Mouse (Mus musculus) CH12.LX (cell line): ENCODE results near the gene Sned1. TPM values are rescaled to one million over a fixed set of nuclear protein-coding genes. Genes with fewer than 3 reads are reported as not detected.
"Not testable (repeated sequence)": the region's sequence is repeated elsewhere in the genome, so short reads cannot be mapped to it uniquely, and the experiment has no call there.

ENCODE experiments used
- DNase-seq: peaks from one replicate; pipeline ENCODE4 v3.0.0-alpha.2; 2013; ENCODE audit errors: extremely low read depth
- H3K27ac ChIP-seq: 2 replicates; pipeline ENCODE4 v1.5.1; 2012; ENCODE audit warnings: low read depth, mild to moderate bottlenecking, control low read depth, moderate library complexity; ENCODE audit not compliant: insufficient read depth
- H3K27me3 ChIP-seq: replicated peaks from 2 replicates; pipeline ENCODE3; 2012; ENCODE audit warnings: inconsistent platforms
- H3K36me3 ChIP-seq, 2 experiments: replicated peaks in 1 of 2; 2 replicates each; pipeline versions ENCODE3 to v1.6.1; 2012; ENCODE audit warnings: inconsistent platforms in 1 of 2, low read length in 1 of 2, mild to moderate bottlenecking in 1 of 2, mixed read lengths in 1 of 2, moderate library complexity in 1 of 2; ENCODE audit not compliant: control insufficient read depth in 1 of 2, insufficient read depth in 1 of 2
- H3K4me1 ChIP-seq, 2 experiments: 2 replicates each; pipeline ENCODE4 v1.6.1; 2012; ENCODE audit warnings: inconsistent platforms in 1 of 2, moderate library complexity in 1 of 2; ENCODE audit not compliant: insufficient read depth in 2 of 2, control insufficient read depth in 1 of 2
- H3K4me2 ChIP-seq: 2 replicates; pipeline ENCODE4 v1.6.1; 2012; ENCODE audit warnings: low read depth, mild to moderate bottlenecking, control low read depth; ENCODE audit not compliant: poor library complexity, insufficient read depth, severe bottlenecking
- H3K4me3 ChIP-seq, 3 experiments: fragments of 150-350 bp in 1 of 3; sonication (generic) in 1 of 3; replicated peaks in 1 of 3; 2 replicates each; pipeline versions ENCODE3 to v1.5.1; 2011 to 2012; ENCODE audit warnings: low read depth in 2 of 3, low read length in 2 of 3, mild to moderate bottlenecking in 2 of 3, moderate library complexity in 2 of 3, control low read depth in 1 of 3, improper control_type of control experiment in 1 of 3, inconsistent platforms in 1 of 3, mixed read lengths in 1 of 3; ENCODE audit not compliant: poor library complexity in 1 of 3
- H3K79me2 ChIP-seq: replicated peaks from 2 replicates; pipeline ENCODE4 v1.6.1; 2012; ENCODE audit warnings: mild to moderate bottlenecking, moderate library complexity; ENCODE audit not compliant: control insufficient read depth, poor library complexity, insufficient read depth, severe bottlenecking; ENCODE audit errors: extremely low read depth
- H3K9ac ChIP-seq: 2 replicates; pipeline ENCODE4 v1.6.1; 2012; ENCODE audit warnings: low read depth, mild to moderate bottlenecking, control low read depth, moderate library complexity; ENCODE audit not compliant: insufficient read depth
- H3K9me3 ChIP-seq: replicated peaks from 2 replicates; pipeline ENCODE3; 2012; ENCODE audit warnings: low read length, inconsistent platforms, mixed read lengths
- BHLHE40 ChIP-seq: IDR thresholded peaks from 2 replicates; pipeline ENCODE4 v1.6.1; 2011; ENCODE audit warnings: mild to moderate bottlenecking, low read depth, low read length, improper control_type of control experiment
- CHD1 ChIP-seq: IDR thresholded peaks from 2 replicates; pipeline ENCODE4 v1.6.1; 2012; ENCODE audit warnings: low read depth, low read length, improper control_type of control experiment, inconsistent platforms
- CHD2 ChIP-seq: IDR thresholded peaks from 2 replicates; pipeline ENCODE4 v1.6.1; 2011; ENCODE audit warnings: low read length, improper control_type of control experiment
- CTCF ChIP-seq, 2 experiments: IDR thresholded peaks in 1 of 2; conservative IDR thresholded peaks in 1 of 2; 2 replicates each; pipeline ENCODE4 v1.5.1; 2011 to 2012; ENCODE audit warnings: low read depth in 2 of 2, low read length in 2 of 2, improper control_type of control experiment in 1 of 2, inconsistent platforms in 1 of 2, mild to moderate bottlenecking in 1 of 2, moderate library complexity in 1 of 2
- ELF1 ChIP-seq: IDR thresholded peaks from 2 replicates; pipeline ENCODE4 v1.6.1; 2014; ENCODE audit warnings: low read depth, mild to moderate bottlenecking, inconsistent platforms, low read length, improper control_type of control experiment
- EP300 ChIP-seq: IDR thresholded peaks from 2 replicates; pipeline ENCODE4 v1.6.1; 2011; ENCODE audit warnings: low read length, improper control_type of control experiment
- GABPA ChIP-seq: IDR thresholded peaks from 2 replicates; pipeline ENCODE4 v1.6.1; 2012; ENCODE audit warnings: low read depth, low read length, improper control_type of control experiment, inconsistent platforms; ENCODE audit not compliant: insufficient replicate concordance
- HCFC1 ChIP-seq: IDR thresholded peaks from 2 replicates; pipeline ENCODE4 v1.6.1; 2012; ENCODE audit warnings: low read depth, mild to moderate bottlenecking, inconsistent platforms, low read length, improper control_type of control experiment
- JUND ChIP-seq: conservative IDR thresholded peaks from 2 replicates; pipeline ENCODE4 v1.6.1; 2011; ENCODE audit warnings: low read depth, low read length, improper control_type of control experiment
- MEF2A ChIP-seq: IDR thresholded peaks from 2 replicates; pipeline ENCODE4 v1.6.1; 2014; ENCODE audit warnings: low read depth, mild to moderate bottlenecking, inconsistent platforms, low read length, improper control_type of control experiment, borderline replicate concordance
- MXI1 ChIP-seq: IDR thresholded peaks from 2 replicates; pipeline ENCODE4 v1.6.1; 2011; ENCODE audit warnings: mild to moderate bottlenecking, low read depth, low read length, improper control_type of control experiment
- POLR2A ChIP-seq: IDR thresholded peaks from 2 replicates; pipeline ENCODE4 v1.6.1; 2011; ENCODE audit warnings: low read depth, mild to moderate bottlenecking, improper control_type of control experiment, low read length
- POLR2AphosphoS2 ChIP-seq: IDR thresholded peaks from 2 replicates; pipeline ENCODE4 v1.6.1; 2011; ENCODE audit warnings: low read depth, low read length, improper control_type of control experiment
- RAD21 ChIP-seq: IDR thresholded peaks from 2 replicates; pipeline ENCODE4 v1.6.1; 2011; ENCODE audit warnings: low read depth, mild to moderate bottlenecking, low read length, improper control_type of control experiment, moderate library complexity
- RCOR1 ChIP-seq: conservative IDR thresholded peaks from 2 replicates; pipeline ENCODE4 v1.6.1; 2012; ENCODE audit warnings: low read depth, mild to moderate bottlenecking, inconsistent platforms, low read length, improper control_type of control experiment
- TBP ChIP-seq: conservative IDR thresholded peaks from 2 replicates; pipeline ENCODE4 v1.6.1; 2011; ENCODE audit warnings: low read depth, low read length, improper control_type of control experiment
- UBTF ChIP-seq: IDR thresholded peaks from 2 replicates; pipeline ENCODE4 v1.6.1; 2012; ENCODE audit warnings: low read depth, mild to moderate bottlenecking, inconsistent platforms, low read length, improper control_type of control experiment, moderate library complexity
- USF2 ChIP-seq: conservative IDR thresholded peaks from 2 replicates; pipeline ENCODE4 v1.6.1; 2011; ENCODE audit warnings: low read depth, low read length, improper control_type of control experiment
- ZMIZ1 ChIP-seq: IDR thresholded peaks from 2 replicates; pipeline ENCODE4 v1.6.1; 2012; ENCODE audit warnings: low read depth, mild to moderate bottlenecking, inconsistent platforms, low read length, improper control_type of control experiment
- ZNF384 ChIP-seq: IDR thresholded peaks from 2 replicates; pipeline ENCODE4 v1.6.1; 2012; ENCODE audit warnings: low read depth, low read length, improper control_type of control experiment, inconsistent platforms
- dilution Hi-C: fragments of 300-500 bp; cut with MboI; formaldehyde crosslinking; loops from 2 replicates; pipeline ENCODE4 v1.14.3; 2020; ENCODE audit warnings: low sequenced_read_pairs; ENCODE audit not compliant: extremely low pct_unique_long_range_greater_than_20kb, extremely low pct_ligation_motif_present
- in situ Hi-C: fragments of 300-500 bp; cut with MboI; formaldehyde crosslinking; loops from 3 replicates; pipeline ENCODE4 v1.14.3; 2019; ENCODE audit warnings: low sequenced_read_pairs, low pct_ligation_motif_present, low pct_unique_long_range_greater_than_20kb, mixed read lengths
- polyA plus RNA-seq: library from polyadenylated mRNA; unstranded; fragments of >175 nt; gene quantifications from 2 replicates; pipeline ENCODE4 v1.2.1, GENCODE M21; 2012; ENCODE audit warnings: low read depth; ENCODE audit not compliant: insufficient read length
- total RNA-seq, 2 experiments: library from RNA; depleted of rRNA; stranded (reverse); fragments of 300-350 nt in 1 of 2; fragments of >200 nt in 1 of 2; gene quantifications; 2 replicates each; pipeline ENCODE4 v1.2.3; 2012 to 2014

Gene Sned1
- total and polyA plus RNA-seq, 3 experiments = 0.52 to 1.1 (median 0.59) TPM

DNA sequence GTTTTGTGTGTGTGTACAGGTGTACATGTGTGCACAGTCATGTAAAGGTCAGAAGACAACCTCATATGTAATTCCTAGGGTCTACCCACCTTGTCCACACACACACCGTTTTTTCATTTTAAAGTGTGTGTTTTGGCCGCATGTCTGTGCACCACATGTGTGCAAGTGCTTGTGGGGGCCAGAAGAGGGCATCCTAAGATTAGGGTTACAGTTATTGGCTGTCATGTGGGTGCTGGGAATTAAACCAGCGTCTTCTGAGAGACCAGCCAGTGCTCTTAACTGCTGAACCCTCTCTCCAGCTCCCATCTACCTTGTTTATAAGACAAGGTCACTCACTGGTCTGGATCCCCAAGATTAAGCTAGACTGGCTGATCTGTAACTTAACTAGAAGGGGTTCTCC is 40.7 kb upstream of the Sned1 start:
- H3K27ac ChIP-seq = no peak overlapping the region
- H3K79me2 ChIP-seq = no peaks in the 10 kb centered on the region
- H3K9me3 ChIP-seq = peaks cover 29% of the 10 kb centered on the region
- H3K4me3 ChIP-seq = no peak overlapping the region
- H3K4me2 ChIP-seq = no peak overlapping the region
- H3K27me3 ChIP-seq = peaks cover 77% of the 10 kb centered on the region
- in situ Hi-C loops = loop anchor here (25.0 kb wide), 1 partner anchor 517 kb away; no protein-coding TSS in a partner anchor
- no peak for TF ChIP-seq ZNF384
- TF ChIP-seq MEF2A = no peak
- no peak for TF ChIP-seq EP300
- no peak for TF ChIP-seq ELF1
- no peak for TF ChIP-seq JUND
- TF ChIP-seq MXI1 = no peak
- TF ChIP-seq ZMIZ1 = no peak
- TF ChIP-seq, all 38 proteins: peak for 0
- Histone ChIP-seq H3K4me1 (no peaks in the 10 kb centered on the region), H3K36me3 (no peaks in the 10 kb centered on the region), H3K9ac (no peak overlapping the region)
- no peak for DNase-seq
- dilution Hi-C loops = no loop called here

DNA sequence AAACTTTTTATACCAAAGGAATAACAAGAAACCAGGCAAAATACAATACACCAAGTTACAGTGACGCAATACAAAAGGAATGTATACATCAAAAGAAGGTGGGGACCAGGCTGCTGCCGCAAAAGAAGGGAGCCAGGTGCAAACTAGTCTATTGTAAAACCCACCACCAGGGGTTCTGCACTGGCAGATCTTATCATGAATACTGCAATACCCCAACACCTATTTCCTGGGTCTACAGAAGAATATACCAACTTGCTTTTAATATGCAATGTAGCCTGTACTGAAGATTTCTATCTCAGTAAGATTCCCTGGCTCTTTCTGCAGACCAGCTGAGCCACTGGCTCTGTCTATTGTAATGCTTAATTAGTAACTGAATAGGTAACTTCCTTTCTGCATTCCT is 38.2 kb upstream of the Sned1 start:
- H3K4me3 ChIP-seq, H3K79me2 ChIP-seq, H3K4me2 ChIP-seq, H3K27ac ChIP-seq, dilution Hi-C loops, H3K9ac ChIP-seq, H3K36me3 ChIP-seq, DNase-seq, H3K4me1 ChIP-seq: not testable (repeated sequence)
- in situ Hi-C loops = loop anchor here (25.0 kb wide), 1 partner anchor 515 kb away; no protein-coding TSS in a partner anchor
- H3K9me3 ChIP-seq = peaks cover 29% of the 10 kb centered on the region
- peaks cover 80% of the 10 kb centered on the region for H3K27me3 ChIP-seq

DNA sequence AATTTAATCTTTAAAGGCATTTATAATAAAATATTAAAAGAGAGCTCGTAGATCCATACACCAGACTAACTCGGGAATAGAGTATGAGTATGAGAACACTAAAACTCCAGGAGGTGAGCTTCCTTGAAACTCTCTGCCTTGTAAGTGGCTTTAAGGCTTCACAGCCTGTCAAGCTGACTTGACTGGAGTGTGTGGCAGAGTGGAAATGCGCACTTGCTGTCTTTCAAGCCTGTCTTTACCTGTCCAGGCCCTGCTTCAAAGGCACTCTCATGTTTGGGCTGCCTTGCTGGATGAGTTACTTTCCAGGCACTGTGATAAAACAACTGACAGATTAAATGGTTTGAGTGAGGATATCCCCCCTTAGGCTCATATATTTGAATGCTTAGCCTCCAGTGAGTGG is 37.7 kb upstream of the Sned1 start:
- TF ChIP-seq BHLHE40 (no peak), TBP (no peak), MEF2A (no peak), RCOR1 (no peak), POLR2AphosphoS2 (no peak), CHD1 (no peak), JUND (no peak), GABPA (no peak), POLR2A (no peak), USF2 (no peak), RAD21 (no peak), CTCF (conservative IDR thresholded peaks at IDR 0.05 in 1 of 2, IDR thresholded peaks at IDR 0.05 in 1 of 2; ENCODE audit: low read depth in 2 of 2, low read length in 2 of 2) (no peak), CHD2 (no peak), HCFC1 (no peak), UBTF (no peak)

More for the DNA sequence above, 37.7 kb upstream of the Sned1 start:
- DNase-seq = no peak
- in situ Hi-C loops = loop anchor here (25.0 kb wide), 1 partner anchor 514 kb away; no protein-coding TSS in a partner anchor
- dilution Hi-C loops = no loop called here
- H3K4me1 ChIP-seq = no peaks in the 10 kb centered on the region
- no peaks in the 10 kb centered on the region for H3K36me3 ChIP-seq
- H3K4me3 ChIP-seq = no peak overlapping the region
- H3K9ac ChIP-seq = no peak overlapping the region
- H3K27ac ChIP-seq = no peak overlapping the region
- H3K9me3 ChIP-seq = peaks cover 29% of the 10 kb centered on the region
- peaks cover 80% of the 10 kb centered on the region for H3K27me3 ChIP-seq
- H3K4me2 ChIP-seq = no peak overlapping the region
- H3K79me2 ChIP-seq = no peaks in the 10 kb centered on the region
